ENCODE assay signal across 28 mouse cellular contexts in the genomic region with DNA sequence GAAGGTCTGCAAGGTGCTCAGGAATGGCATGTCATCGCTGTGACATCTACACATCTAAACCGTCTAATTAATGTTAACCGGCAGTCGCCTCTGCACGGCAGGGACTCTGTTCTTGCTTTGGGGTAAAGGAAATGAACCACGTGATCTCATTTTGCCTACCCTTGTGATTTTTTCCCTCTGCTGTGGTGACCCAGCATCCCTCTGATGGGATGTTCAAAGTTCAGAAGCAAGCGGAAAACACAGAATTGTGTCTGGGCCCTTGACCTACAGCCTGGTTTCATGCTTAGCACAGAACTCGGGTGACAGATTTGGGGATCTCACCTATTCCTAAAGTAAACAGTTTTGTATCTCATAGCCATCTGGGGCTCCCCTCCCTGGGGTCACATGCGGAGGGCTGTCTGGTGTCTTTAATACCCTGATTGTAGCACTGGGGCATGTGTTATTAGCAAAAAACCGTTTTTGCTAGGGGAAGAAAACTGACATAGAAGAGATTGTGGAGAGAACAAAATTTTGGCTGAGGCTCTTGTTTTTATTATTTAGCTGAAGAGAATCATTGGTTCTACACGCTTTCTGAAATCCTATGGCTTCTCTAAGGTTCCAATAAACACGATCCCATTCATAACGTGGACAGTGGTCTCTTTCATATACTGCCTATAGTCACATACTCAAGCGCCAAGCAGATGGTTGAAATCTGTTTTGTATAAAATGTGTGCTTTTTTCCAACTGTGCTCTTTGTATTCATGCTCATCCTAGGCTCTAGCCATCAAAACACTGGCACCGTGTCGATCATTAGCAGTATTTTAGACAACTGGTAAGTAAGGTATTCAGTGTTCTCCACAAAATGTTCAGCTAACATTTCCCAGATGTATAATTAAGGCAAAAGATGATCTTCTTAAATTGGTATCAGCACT.
DNase-seq lines count a peak whose midpoint lies in the region; ATAC-seq and TF ChIP-seq lines count a peak whose summit lies in the region.
"Had no signal": no experiment of that assay in that cellular context is flagged by ENCODE, and none has a peak within 500 bp of the region (broad histone marks: within the 10 kb centered on the region; RNA-seq: fewer than 3 reads in every experiment).

No protein-coding gene starts in this region.

- ATAC-seq in embryonic facial prominence, embryonic 13.5 days (ENCODE audit: insufficient number of reproducible peaks, insufficient read depth, low FRiP score, low TSS enrichment, low read depth): no peak
- ATAC-seq in limb, embryonic 11.5 days (ENCODE audit: insufficient number of reproducible peaks, low FRiP score, low TSS enrichment, low read depth): no peak
- ATAC-seq in forebrain, embryonic 15.5 days (replicated peaks): peak; percentile 51; the same call in 1 of the 2 replicates
- no peak for ATAC-seq in midbrain, embryonic 16.5 days
- ATAC-seq: activated CD4-positive, CD25-positive, alpha-beta regulatory T cell, adult 4 months; intestine, postnatal 0 days had no signal

- H3K4me2 ChIP-seq in embryonic facial prominence, embryonic 13.5 days: no peak overlapping the region
- no peak overlapping the region for H3K4me2 ChIP-seq in limb, embryonic 11.5 days (ENCODE audit: low read depth, severe bottlenecking)
- peak overlapping the region; percentile 23 for H3K4me2 ChIP-seq in forebrain, embryonic 15.5 days (replicated peaks)
- H3K4me2 ChIP-seq in midbrain, embryonic 16.5 days (ENCODE audit: low read length): no peak overlapping the region
- H3K4me2 ChIP-seq: heart, embryonic 15.5 days; hindbrain, embryonic 14.5 days; liver, embryonic 15.5 days; midbrain, embryonic 12.5 days had no signal

- peak overlapping the region; percentile 49; the same call in 1 of the 2 replicates for H3K27ac ChIP-seq in embryonic facial prominence, embryonic 13.5 days
- no peak overlapping the region for H3K27ac ChIP-seq in embryonic facial prominence, embryonic 10.5 days (replicated peaks)
- H3K27ac ChIP-seq in limb, embryonic 11.5 days (replicated peaks; ENCODE audit: low read depth, low read length): no peak overlapping the region
- no peak overlapping the region for H3K27ac ChIP-seq in limb, embryonic 10.5 days
- peak overlapping the region; percentile 46 for H3K27ac ChIP-seq in forebrain, embryonic 15.5 days (replicated peaks)
- no peak overlapping the region for H3K27ac ChIP-seq in midbrain, embryonic 16.5 days (ENCODE audit: low read length)
- H3K27ac ChIP-seq: heart, embryonic 10.5 days; heart, embryonic 15.5 days; hindbrain, embryonic 14.5 days; liver, embryonic 15.5 days; midbrain, embryonic 12.5 days had no signal

- H3K27me3 ChIP-seq in embryonic facial prominence, embryonic 13.5 days: peaks cover 2% of the 10 kb centered on the region; the same call in 1 of the 2 replicates
- H3K27me3 ChIP-seq in embryonic facial prominence, embryonic 10.5 days (replicated peaks; ENCODE audit: low read depth, poor library complexity, severe bottlenecking): no peaks in the 10 kb centered on the region
- no peaks in the 10 kb centered on the region for H3K27me3 ChIP-seq in limb, embryonic 11.5 days (ENCODE audit: control insufficient read depth, insufficient read depth, low read length)
- no peaks in the 10 kb centered on the region for H3K27me3 ChIP-seq in limb, embryonic 10.5 days (ENCODE audit: low read depth, poor library complexity, severe bottlenecking)
- H3K27me3 ChIP-seq in forebrain, embryonic 15.5 days: no peaks in the 10 kb centered on the region
- H3K27me3 ChIP-seq in midbrain, embryonic 16.5 days (ENCODE audit: control insufficient read depth, insufficient read depth, low read depth, low read length): no peaks in the 10 kb centered on the region
- H3K27me3 ChIP-seq: CH12.LX; heart, embryonic 15.5 days; liver, embryonic 15.5 days; midbrain, embryonic 12.5 days had no signal

- no peak overlapping the region for H3K9ac ChIP-seq in embryonic facial prominence, embryonic 13.5 days
- no peak overlapping the region for H3K9ac ChIP-seq in limb, embryonic 11.5 days (ENCODE audit: low read length)
- H3K9ac ChIP-seq in forebrain, embryonic 15.5 days (replicated peaks): peak overlapping the region; percentile 2; the same call in 1 of the 2 replicates
- no peak overlapping the region for H3K9ac ChIP-seq in midbrain, embryonic 16.5 days (ENCODE audit: low read depth, low read length)
- H3K9ac ChIP-seq: heart, embryonic 15.5 days; hindbrain, embryonic 14.5 days; liver, embryonic 15.5 days; midbrain, embryonic 12.5 days had no signal

- TF ChIP-seq CTCF in brain, embryonic 14.5 days (IDR thresholded peaks at IDR 0.05; ENCODE audit: borderline replicate concordance, extremely low read depth, insufficient read depth, insufficient read length): no peak

- peaks cover 12% of the 10 kb centered on the region; the same call in 1 of the 2 replicates for H3K4me1 ChIP-seq in embryonic facial prominence, embryonic 13.5 days
- H3K4me1 ChIP-seq in embryonic facial prominence, embryonic 10.5 days: peaks cover 21% of the 10 kb centered on the region
- H3K4me1 ChIP-seq in limb, embryonic 11.5 days (ENCODE audit: control insufficient read depth, insufficient read depth, low read length): no peaks in the 10 kb centered on the region
- peaks cover 7% of the 10 kb centered on the region; the same call in 1 of the 2 replicates for H3K4me1 ChIP-seq in limb, embryonic 10.5 days
- peaks cover 36% of the 10 kb centered on the region for H3K4me1 ChIP-seq in forebrain, embryonic 15.5 days
- H3K4me1 ChIP-seq in midbrain, embryonic 16.5 days (ENCODE audit: control insufficient read depth, insufficient read depth, low read length): peaks cover 9% of the 10 kb centered on the region
- H3K4me1 ChIP-seq: heart, embryonic 10.5 days; heart, embryonic 15.5 days; liver, embryonic 15.5 days; megakaryocyte, embryonic 14.5 days had no signal

- H3K9me3 ChIP-seq in embryonic facial prominence, embryonic 13.5 days: no peaks in the 10 kb centered on the region
- no peaks in the 10 kb centered on the region for H3K9me3 ChIP-seq in embryonic facial prominence, embryonic 10.5 days
- H3K9me3 ChIP-seq in limb, embryonic 11.5 days (ENCODE audit: control insufficient read depth, low read length): no peaks in the 10 kb centered on the region
- H3K9me3 ChIP-seq in limb, embryonic 10.5 days (replicated peaks): no peaks in the 10 kb centered on the region
- H3K9me3 ChIP-seq in forebrain, embryonic 15.5 days: no peaks in the 10 kb centered on the region
- H3K9me3 ChIP-seq in midbrain, embryonic 16.5 days (replicated peaks; ENCODE audit: control insufficient read depth, low read length, poor library complexity, severe bottlenecking): no peaks in the 10 kb centered on the region
- H3K9me3 ChIP-seq: heart, embryonic 10.5 days; heart, embryonic 15.5 days; liver, embryonic 15.5 days; midbrain, embryonic 12.5 days had no signal

- no peak for TF ChIP-seq POLR2A in brain, embryonic 14.5 days (IDR thresholded peaks at IDR 0.05; ENCODE audit: borderline replicate concordance, extremely low read depth, insufficient read depth, insufficient read length, poor library complexity, severe bottlenecking)

- H3K36me3 ChIP-seq in embryonic facial prominence, embryonic 13.5 days: no peaks in the 10 kb centered on the region
- peaks cover 1% of the 10 kb centered on the region; the same call in 1 of the 2 replicates for H3K36me3 ChIP-seq in embryonic facial prominence, embryonic 10.5 days (replicated peaks)
- no peaks in the 10 kb centered on the region for H3K36me3 ChIP-seq in limb, embryonic 11.5 days (ENCODE audit: control insufficient read depth, insufficient read depth, low read length)
- peaks cover under 1% of the 10 kb centered on the region; the same call in 1 of the 2 replicates for H3K36me3 ChIP-seq in limb, embryonic 10.5 days
- no peaks in the 10 kb centered on the region for H3K36me3 ChIP-seq in forebrain, embryonic 15.5 days
- H3K36me3 ChIP-seq in midbrain, embryonic 16.5 days (ENCODE audit: control insufficient read depth, insufficient read depth, low read length): no peaks in the 10 kb centered on the region
- H3K36me3 ChIP-seq: heart, embryonic 10.5 days; heart, embryonic 15.5 days; liver, embryonic 15.5 days; midbrain, embryonic 12.5 days had no signal

- no peak for DNase-seq in embryonic facial prominence, embryonic 10.5 days (ENCODE audit: low spot score)
- peak; percentile 20 for DNase-seq in limb, embryonic 11.5 days (ENCODE audit: low spot score)
- no peak for DNase-seq in limb, embryonic 10.5 days (ENCODE audit: low spot score)
- DNase-seq in brain, embryonic 14.5 days (ENCODE audit: low read depth): peak; percentile 78
- no peak for DNase-seq in left cerebral cortex, adult 18-20 months (ENCODE audit: low spot score in 2 of 2)
- DNase-seq: adrenal gland, adult 2 months; adrenal gland, postnatal 36 days; cerebellum, adult 2 months; cerebellum, postnatal 14 days; gastrocnemius, postnatal 10 days; heart, postnatal 36 days; kidney, adult 9 months; kidney, postnatal 14 days; lung, postnatal 4 days; retina, postnatal 1 day; right cerebral cortex, postnatal 14 days had no signal

- 35% methylated on average over 16 of the region's 16 CpGs for WGBS in embryonic facial prominence, embryonic 13.5 days
- WGBS in embryonic facial prominence, embryonic 10.5 days: 51% methylated on average over 16 of the region's 16 CpGs
- WGBS in limb, embryonic 11.5 days: 70% methylated on average over 16 of the region's 16 CpGs
- 84% methylated on average over 16 of the region's 16 CpGs for WGBS in limb, embryonic 10.5 days
- WGBS in forebrain, embryonic 15.5 days: 39% methylated on average over 16 of the region's 16 CpGs
- WGBS in midbrain, embryonic 16.5 days: 59% methylated on average over 16 of the region's 16 CpGs

- no peak overlapping the region for H3K4me3 ChIP-seq in embryonic facial prominence, embryonic 13.5 days
- no peak overlapping the region for H3K4me3 ChIP-seq in embryonic facial prominence, embryonic 10.5 days
- H3K4me3 ChIP-seq in limb, embryonic 11.5 days (ENCODE audit: low read depth, low read length): no peak overlapping the region
- H3K4me3 ChIP-seq in limb, embryonic 10.5 days: no peak overlapping the region
- peak overlapping the region; percentile 3; the same call in 1 of the 2 replicates for H3K4me3 ChIP-seq in forebrain, embryonic 15.5 days
- no peak overlapping the region for H3K4me3 ChIP-seq in midbrain, embryonic 16.5 days (ENCODE audit: low read depth, low read length)
- H3K4me3 ChIP-seq: heart, embryonic 10.5 days; heart, embryonic 15.5 days; liver, embryonic 15.5 days; megakaryocyte, embryonic 14.5 days; midbrain, embryonic 12.5 days had no signal

Comparison
In these comparisons a context has a peak if more than half of its experiments do, and no peak if none do; other contexts are left out.
1. H3K27ac ChIP-seq: peak in embryonic facial prominence, embryonic 13.5 days (single experiment) and forebrain, embryonic 15.5 days (single experiment); none in embryonic facial prominence, embryonic 10.5 days (single experiment), limb, embryonic 11.5 days (single experiment), limb, embryonic 10.5 days (single experiment) and midbrain, embryonic 16.5 days (single experiment).
2. DNase-seq: peak in limb, embryonic 11.5 days (single experiment) and brain, embryonic 14.5 days (single experiment); none in embryonic facial prominence, embryonic 10.5 days (single experiment), limb, embryonic 10.5 days (single experiment) and left cerebral cortex, adult 18-20 months (0 of 2).